Mouse (Mus musculus) heart, embryonic 10.5 days (tissue): ENCODE data around the gene Fam178b. TPM values are rescaled to one million over a fixed set of nuclear protein-coding genes. Genes with fewer than 3 reads are reported as not detected.

Experiments used
- DNase-seq: peaks from one replicate; pipeline ENCODE4 v3.0.0-alpha.2; 2017; ENCODE audit warnings: low spot score
- H3K27ac ChIP-seq: fragments of 300-500 bp; sonication (generic); 2 replicates; pipeline ENCODE4 v1.5.1; 2016; ENCODE audit warnings: mild to moderate bottlenecking
- H3K27me3 ChIP-seq: fragments of 300-500 bp; sonication (generic); 2 replicates; pipeline ENCODE4 v1.6.1; 2016; ENCODE audit warnings: mild to moderate bottlenecking; ENCODE audit not compliant: poor library complexity, insufficient read depth, severe bottlenecking
- H3K36me3 ChIP-seq: fragments of 300-500 bp; sonication (generic); 2 replicates; pipeline ENCODE4 v1.6.1; 2016; ENCODE audit warnings: mild to moderate bottlenecking, moderate library complexity
- H3K4me1 ChIP-seq: fragments of 300-500 bp; sonication (generic); 2 replicates; pipeline ENCODE4 v1.6.1; 2016; ENCODE audit warnings: mild to moderate bottlenecking
- H3K4me3 ChIP-seq: fragments of 300-500 bp; sonication (generic); 2 replicates; pipeline ENCODE4 v1.5.1; 2016; ENCODE audit warnings: mild to moderate bottlenecking, moderate library complexity
- H3K9me3 ChIP-seq: fragments of 300-500 bp; sonication (generic); 2 replicates; pipeline ENCODE4 v1.6.1; 2016; ENCODE audit warnings: mild to moderate bottlenecking, moderate library complexity
- WGBS: fragments of 180-500 bp; shearing (Covaris S2); methylation state at CpG from one replicate; pipeline ENCODE4 v1.1.7; 2016; 5-methylcytosine and 5-hydroxymethylcytosine counted together
- microRNA-seq: library from miRNA; unstranded; fragments of <30 nt; microRNA quantifications from one replicate; pipeline ENCODE4, GENCODE M21; 2017
- polyA plus RNA-seq: library from polyadenylated mRNA; unstranded; fragments of >200 nt; fragmentation: Nextera tagmentation; extraction: Ambion mirVana; gene quantifications from 2 replicates; pipeline ENCODE4 v1.2.1, GENCODE M21; 2016

The Fam178b gene
- polyA plus RNA-seq, 1 experiment from 2014 or later: 1.8 TPM

GRCm38 (mm10) chr1:36523332-36524013, 159.5 kb downstream of the Fam178b start:
- Histone ChIP-seq H3K4me3 (no peak overlapping the region), H3K27ac (no peak overlapping the region), H3K36me3 (peaks cover 84% of the 10 kb centered on the region), H3K9me3 (no peaks in the 10 kb centered on the region), H3K27me3 (no peaks in the 10 kb centered on the region), H3K4me1 (no peaks in the 10 kb centered on the region)
- DNase-seq: no peak
- 82% methylated on average over 9 of the region's 9 CpGs for WGBS

GRCm38 (mm10) chr1:36522210-36522609, 160.8 kb downstream of the Fam178b start:
- no peak overlapping the region for H3K4me3 ChIP-seq
- H3K9me3 ChIP-seq: no peaks in the 10 kb centered on the region
- H3K27ac ChIP-seq: no peak overlapping the region
- no peak for DNase-seq
- peaks cover 94% of the 10 kb centered on the region for H3K36me3 ChIP-seq
- 89% methylated on average over 7 of the region's 7 CpGs for WGBS
- no peaks in the 10 kb centered on the region for H3K27me3 ChIP-seq
- peaks cover 5% of the 10 kb centered on the region for H3K4me1 ChIP-seq

- H3K27me3 ChIP-seq: no peaks in the 10 kb centered on the region
- no peak for DNase-seq
- no peak overlapping the region for H3K27ac ChIP-seq
These were observed 163.4 kb downstream of the Fam178b start for GRCm38 (mm10) chr1:36519626-36520025.

GRCm38 (mm10) chr1:36518259-36518658, 164.7 kb downstream of the Fam178b start:
- Histone ChIP-seq H3K4me3 (no peak overlapping the region), H3K27ac (no peak overlapping the region), H3K9me3 (no peaks in the 10 kb centered on the region), H3K36me3 (peaks cover 79% of the 10 kb centered on the region), H3K4me1 (peaks cover 35% of the 10 kb centered on the region), H3K27me3 (no peaks in the 10 kb centered on the region)
- DNase-seq: no peak
- 78% methylated on average over 3 of the region's 3 CpGs for WGBS

More at GRCm38 (mm10) chr1:36519626-36520025, 163.4 kb downstream of the Fam178b start:
- no peaks in the 10 kb centered on the region for H3K9me3 ChIP-seq
- H3K4me3 ChIP-seq: no peak overlapping the region
- 84% methylated on average over 11 of the region's 11 CpGs for WGBS
- peaks cover 85% of the 10 kb centered on the region for H3K36me3 ChIP-seq
- peaks cover 23% of the 10 kb centered on the region for H3K4me1 ChIP-seq

- H3K9me3 ChIP-seq: no peaks in the 10 kb centered on the region
- peaks cover 36% of the 10 kb centered on the region for H3K36me3 ChIP-seq
- peak overlapping the region; percentile 98 for H3K4me3 ChIP-seq
- DNase-seq: no peak
- no peak overlapping the region for H3K27ac ChIP-seq
- 44% methylated on average over 2 of the region's 2 CpGs for WGBS
- H3K4me1 ChIP-seq: peaks cover 44% of the 10 kb centered on the region
- no peaks in the 10 kb centered on the region for H3K27me3 ChIP-seq
These were observed 169.3 kb downstream of the Fam178b start for GRCm38 (mm10) chr1:36513718-36514117.

- Histone ChIP-seq H3K27ac (no peak overlapping the region), H3K9me3 (no peaks in the 10 kb centered on the region), H3K4me3 (peak overlapping the region; percentile 98), H3K4me1 (peaks cover 44% of the 10 kb centered on the region), H3K36me3 (peaks cover 33% of the 10 kb centered on the region), H3K27me3 (no peaks in the 10 kb centered on the region)
- DNase-seq: no peak
- 9% methylated on average over 1 of the region's 1 CpGs for WGBS
These were observed 169.7 kb downstream of the Fam178b start for GRCm38 (mm10) chr1:36513310-36513709.

- Histone ChIP-seq H3K27me3 (no peaks in the 10 kb centered on the region), H3K4me1 (peaks cover 43% of the 10 kb centered on the region), H3K36me3 (peaks cover 30% of the 10 kb centered on the region), H3K4me3 (peak overlapping the region; percentile 98), H3K9me3 (no peaks in the 10 kb centered on the region), H3K27ac (peak overlapping the region; percentile 97)
- no peak for DNase-seq
- 3% methylated on average over 16 of the region's 16 CpGs for WGBS
These were observed 170.1 kb downstream of the Fam178b start for GRCm38 (mm10) chr1:36512966-36513280.

Small RNAs within 50 kb of the gene (microRNA-seq; reads per million reads assigned to microRNA genes)
- gene Gm24133: not detected

Other genes with a start within 250 kb of the Fam178b start
- 53.7 and 57.8 TPM in 2 replicates for gene Lman2l, start 237.9 kb downstream of the Fam178b start, polyA plus RNA-seq
- gene Cnnm4, start 211.6 kb downstream of the Fam178b start, polyA plus RNA-seq: 7.1 and 8.6 TPM in 2 replicates
- gene Cnnm3, start 171.3 kb downstream of the Fam178b start, polyA plus RNA-seq: 1.5 and 2.5 TPM in 2 replicates
- 16.7 and 19.0 TPM in 2 replicates for gene Ankrd23, start 146.3 kb downstream of the Fam178b start, polyA plus RNA-seq
- 0.20 and 1.0 TPM in 2 replicates for gene Gm42417, start 143.8 kb downstream of the Fam178b start, polyA plus RNA-seq
- 23.9 and 24.5 TPM in 2 replicates for gene Ankrd39, start 135.7 kb downstream of the Fam178b start, polyA plus RNA-seq
- gene Sema4c, start 124.8 kb downstream of the Fam178b start, polyA plus RNA-seq: 12.2 and 15.2 TPM in 2 replicates
- gene Cox5b, start 8.3 kb upstream of the Fam178b start, polyA plus RNA-seq: 894 and 1,099 TPM in 2 replicates
- not detected in 2 replicates for gene 4933424G06Rik, start 27.0 kb upstream of the Fam178b start, polyA plus RNA-seq
- gene Actr1b, start 31.2 kb upstream of the Fam178b start, polyA plus RNA-seq: 126 and 133 TPM in 2 replicates
- gene Zap70, start 78.6 kb upstream of the Fam178b start, polyA plus RNA-seq: 0.05 and 0.27 TPM in 2 replicates